Mouse (Mus musculus): ENCODE measurements around the gene Ankrd9. TPM values are rescaled to one million over a fixed set of nuclear protein-coding genes. Genes with fewer than 3 reads are reported as not detected.
A peak's percentile ranks its signal among the peaks of the same experiment; 100 is the strongest.

The Ankrd9 gene
- total RNA-seq (2021): 10 to 100 TPM; 18.8 to 21.4 TPM
- long read RNA-seq, experiment 1, transcript Ankrd9-202 (3 exons, 2,577 nt): major isoform, 13 of 21 reads
- long read RNA-seq, experiment 1, partial matches to known transcripts: 4 of 21 reads
- long read RNA-seq, experiment 1, other reads (novel, unspliced or antisense): 1 of 21 reads
- long read RNA-seq, experiment 2, transcript Ankrd9-202 (3 exons, 2,577 nt): major isoform, 7 of 17 reads
- long read RNA-seq, experiment 2, partial matches to known transcripts: 0 of 17 reads
- long read RNA-seq, experiment 2, other reads (novel, unspliced or antisense): 4 of 17 reads

GRCm38 (mm10) chr12:110978607-110979406, at the start of gene Ankrd9:
Gene Ankrd9, minus strand, starts transcription at chr12:110979040.
- Histone ChIP-seq H3K27ac (peak within 1 kb of the TSS; percentile 96), H3K4me3 (peak within 1 kb of the TSS; percentile 76)
- TF ChIP-seq CTCF (IDR thresholded peaks at IDR 0.05): no peak
- intact Hi-C loops (cut with DNase I): no loop called here
- DNase-seq (ENCODE audit: extremely low spot score in 1 of 2, low spot score in 2 of 2): peak; percentile 92 to 93

- Histone ChIP-seq H3K27ac (no peak overlapping the region), H3K4me3 (no peak overlapping the region)
- TF ChIP-seq CTCF (IDR thresholded peaks at IDR 0.05): no peak
- intact Hi-C loops (cut with DNase I): no loop called here
- no peak for DNase-seq (ENCODE audit: extremely low spot score in 1 of 2, low spot score in 2 of 2)
Measured at GRCm38 (mm10) chr12:111021577-111021976, 42.7 kb upstream of the Ankrd9 start.

- no peak overlapping the region for H3K27ac ChIP-seq
- TF ChIP-seq CTCF (IDR thresholded peaks at IDR 0.05): no peak
- no peak for DNase-seq (ENCODE audit: extremely low spot score in 1 of 2, low spot score in 2 of 2)
- intact Hi-C loops (cut with DNase I): no loop called here
- H3K4me3 ChIP-seq: no peak overlapping the region
Measured at GRCm38 (mm10) chr12:111021138-111021537, 42.3 kb upstream of the Ankrd9 start.

DNA sequence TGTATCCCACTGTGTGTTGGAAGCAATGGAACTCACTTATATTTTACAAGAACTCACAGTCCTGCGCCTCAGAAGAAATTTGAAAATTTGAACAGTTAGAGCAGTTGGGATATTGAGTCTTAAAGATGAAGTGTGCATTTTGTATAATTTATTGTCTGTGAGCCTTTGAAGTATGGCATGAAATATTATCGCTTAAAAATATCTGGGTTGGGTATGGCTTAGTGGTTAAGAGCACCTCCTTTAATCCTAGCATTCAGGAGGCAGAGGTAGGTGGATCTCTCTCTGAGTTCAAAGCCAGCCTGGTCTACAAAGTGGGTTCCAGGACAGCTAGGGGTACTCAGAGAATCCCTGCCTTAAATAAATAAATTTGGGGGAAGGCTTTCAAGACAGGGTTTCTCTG, 40.2 kb upstream of the Ankrd9 start:
- H3K4me3 ChIP-seq: no peak overlapping the region
- no peak for TF ChIP-seq CTCF (IDR thresholded peaks at IDR 0.05)

DNA sequence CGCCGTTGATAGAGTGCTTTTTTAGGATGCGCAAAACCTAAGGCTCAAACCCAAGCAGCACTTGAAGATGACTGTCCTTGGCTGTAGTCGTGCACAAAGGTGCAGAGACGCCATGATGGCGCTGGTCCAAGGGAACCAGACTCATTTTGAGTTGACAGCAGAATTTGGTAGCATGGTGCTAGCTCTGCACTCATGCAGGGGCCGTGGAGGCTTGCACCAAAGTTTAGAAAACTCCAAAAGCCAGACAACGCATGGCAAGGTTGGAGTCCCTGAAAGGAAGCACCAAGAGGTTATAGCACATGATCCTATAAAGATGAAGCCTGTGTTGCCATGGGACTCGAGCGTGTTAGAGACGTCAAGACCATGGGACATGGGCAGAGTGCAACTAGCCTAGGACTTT, 39.2 kb upstream of the Ankrd9 start:
- H3K27ac ChIP-seq: no peak overlapping the region
- H3K4me3 ChIP-seq: no peak overlapping the region
- TF ChIP-seq CTCF (IDR thresholded peaks at IDR 0.05): no peak
- DNase-seq (ENCODE audit: extremely low spot score in 1 of 2, low spot score in 2 of 2): no peak
- intact Hi-C loops (cut with DNase I): no loop called here

More for the DNA sequence above, 40.2 kb upstream of the Ankrd9 start:
- intact Hi-C loops (cut with DNase I): no loop called here
- no peak for DNase-seq (ENCODE audit: extremely low spot score in 1 of 2, low spot score in 2 of 2)
- no peak overlapping the region for H3K27ac ChIP-seq

DNA sequence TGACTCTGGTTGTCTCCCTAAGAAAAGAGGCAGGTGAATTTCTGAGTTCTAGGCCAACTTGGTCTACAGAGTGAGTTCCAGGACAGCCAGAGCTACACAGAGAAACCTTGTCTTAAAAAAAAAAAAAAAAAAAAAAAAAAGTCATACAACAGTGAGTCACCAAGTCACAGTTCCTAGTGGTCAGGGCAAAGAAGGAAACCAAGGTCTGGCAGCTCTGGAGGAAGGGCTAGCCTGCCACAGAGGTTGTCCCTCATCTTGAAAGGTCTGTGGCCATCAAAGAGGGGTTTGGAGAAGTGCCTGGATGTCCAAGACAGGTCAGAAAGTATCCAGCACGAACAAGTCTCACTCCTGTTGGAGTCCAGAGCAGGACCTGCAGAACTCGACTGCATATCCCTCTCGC, 38.0 kb upstream of the Ankrd9 start:
- Histone ChIP-seq H3K27ac (no peak overlapping the region), H3K4me3 (no peak overlapping the region)
- intact Hi-C loops (cut with DNase I): no loop called here
- DNase-seq (ENCODE audit: extremely low spot score in 1 of 2, low spot score in 2 of 2): no peak
- TF ChIP-seq CTCF (IDR thresholded peaks at IDR 0.05): no peak

DNA sequence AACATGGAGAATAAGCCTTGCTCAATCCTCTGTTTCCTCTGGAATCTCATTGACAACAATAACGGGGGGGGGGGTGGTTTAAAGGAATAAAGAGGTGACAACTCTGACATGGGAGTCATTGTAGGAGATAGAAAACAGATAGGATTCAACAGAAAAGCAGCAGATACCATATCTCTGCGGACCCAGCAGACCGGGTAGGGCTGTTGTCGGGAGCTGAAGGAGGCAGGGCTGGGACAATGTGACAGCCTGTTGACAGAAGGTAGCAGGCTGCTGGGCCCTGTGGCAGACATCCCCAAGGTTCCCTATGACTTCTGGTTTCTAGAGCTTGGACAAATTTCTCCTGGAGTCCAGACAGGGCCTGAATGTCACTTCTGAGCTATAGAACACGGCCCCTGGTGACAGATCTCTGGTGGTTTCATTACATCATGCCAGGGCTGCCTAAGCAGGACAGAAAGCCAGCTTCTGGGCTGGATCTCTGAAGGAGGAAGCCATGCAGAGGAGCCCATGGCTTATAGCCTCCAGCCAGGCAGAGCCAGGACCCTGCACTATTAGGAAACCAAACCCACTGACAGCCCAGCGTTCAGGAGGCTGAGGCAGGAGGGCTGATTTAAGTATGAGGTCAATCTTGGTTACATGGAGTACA, 30.9 kb upstream of the Ankrd9 start:
- intact Hi-C loops (cut with DNase I): no loop called here
- Histone ChIP-seq H3K27ac (no peak overlapping the region), H3K4me3 (no peak overlapping the region)
- DNase-seq (ENCODE audit: extremely low spot score in 1 of 2, low spot score in 2 of 2): no peak
- TF ChIP-seq CTCF (IDR thresholded peaks at IDR 0.05): no peak

GRCm38 (mm10) chr12:111008500-111009490, 30.0 kb upstream of the Ankrd9 start:
- TF ChIP-seq CTCF (IDR thresholded peaks at IDR 0.05): no peak
- no peak for DNase-seq (ENCODE audit: extremely low spot score in 1 of 2, low spot score in 2 of 2)
- intact Hi-C loops (cut with DNase I): no loop called here
- H3K4me3 ChIP-seq: no peak overlapping the region
- no peak overlapping the region for H3K27ac ChIP-seq

DNA sequence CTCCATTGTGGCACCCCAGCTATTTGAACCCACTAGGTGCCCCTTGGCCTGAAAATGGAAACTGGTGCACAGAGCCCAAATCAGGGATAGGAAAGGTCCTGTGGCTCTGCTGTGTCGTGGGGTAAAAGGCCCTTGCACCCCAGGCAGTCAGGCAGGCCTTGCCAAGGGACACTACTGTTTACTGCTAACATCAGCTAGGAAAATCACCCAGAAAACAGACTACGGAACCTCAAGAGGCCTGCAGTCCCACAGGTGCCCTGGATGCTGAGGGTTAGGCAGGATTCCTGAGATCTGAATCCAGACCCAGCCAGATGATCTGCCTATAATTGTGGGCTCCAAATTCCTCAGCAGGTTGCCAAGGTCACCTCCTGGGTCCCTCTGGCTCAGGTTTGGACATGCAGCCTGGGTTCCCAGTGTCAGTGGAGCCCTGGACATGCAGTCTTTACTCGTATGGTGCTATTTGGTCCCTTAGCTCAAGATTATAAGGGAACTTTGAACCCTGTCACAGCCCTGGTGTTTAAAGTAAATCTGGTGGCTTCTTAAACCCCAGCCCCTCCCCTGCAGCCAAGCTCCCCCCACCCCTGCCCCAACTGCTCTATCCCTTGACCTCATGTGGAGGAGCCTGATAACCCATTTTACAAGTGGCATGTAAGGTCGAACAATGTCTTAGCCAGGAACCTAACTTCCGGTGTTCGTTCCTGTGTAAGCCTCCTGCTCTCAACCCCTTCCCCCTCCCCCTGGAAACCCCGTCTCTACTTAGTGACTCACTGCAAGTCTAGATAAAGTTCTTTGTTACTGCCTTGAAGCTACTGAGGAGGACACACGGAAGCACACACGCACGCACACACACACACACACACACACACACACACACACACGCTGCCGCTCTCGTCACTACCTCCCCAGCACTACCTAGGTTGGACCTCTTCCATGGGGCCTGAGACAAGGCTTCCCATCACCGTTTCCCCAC, 28.6 kb upstream of the Ankrd9 start:
- Histone ChIP-seq H3K27ac (no peak overlapping the region), H3K4me3 (no peak overlapping the region)
- intact Hi-C loops (cut with DNase I): no loop called here
- DNase-seq (ENCODE audit: extremely low spot score in 1 of 2, low spot score in 2 of 2): no peak
- TF ChIP-seq CTCF (IDR thresholded peaks at IDR 0.05): no peak

GRCm38 (mm10) chr12:111006339-111006738, 27.5 kb upstream of the Ankrd9 start:
- TF ChIP-seq CTCF (IDR thresholded peaks at IDR 0.05): no peak
- H3K27ac ChIP-seq: no peak overlapping the region
- no peak for DNase-seq (ENCODE audit: extremely low spot score in 1 of 2, low spot score in 2 of 2)
- intact Hi-C loops (cut with DNase I): no loop called here
- no peak overlapping the region for H3K4me3 ChIP-seq
